Mouse (Mus musculus): ENCODE measurements around the gene Brpf1.

- TF ChIP-seq CTCF (IDR thresholded peaks at IDR 0.05; ENCODE audit: extremely low read depth, insufficient read depth, insufficient read length, insufficient replicate concordance) = no peak
- no peak for TF ChIP-seq POLR2A (IDR thresholded peaks at IDR 0.05; ENCODE audit: low read depth, low read length)
Observed at GRCm38 (mm10) chr6:113352820-113353219, 45.9 kb downstream of the Brpf1 start.
